Mouse (Mus musculus) liver, embryonic 14.5 days (tissue): ENCODE results near the gene Prkcq.

Experiments
- CTCF ChIP-seq: IDR thresholded peaks from 2 replicates; pipeline ENCODE4 v1.5.1; 2016; ENCODE audit warnings: antibody characterized with exemption, low read depth, control low read depth
- EP300 ChIP-seq: IDR thresholded peaks from 2 replicates; pipeline ENCODE4 v1.6.1; 2016; ENCODE audit warnings: antibody characterized with exemption, low read depth

DNA sequence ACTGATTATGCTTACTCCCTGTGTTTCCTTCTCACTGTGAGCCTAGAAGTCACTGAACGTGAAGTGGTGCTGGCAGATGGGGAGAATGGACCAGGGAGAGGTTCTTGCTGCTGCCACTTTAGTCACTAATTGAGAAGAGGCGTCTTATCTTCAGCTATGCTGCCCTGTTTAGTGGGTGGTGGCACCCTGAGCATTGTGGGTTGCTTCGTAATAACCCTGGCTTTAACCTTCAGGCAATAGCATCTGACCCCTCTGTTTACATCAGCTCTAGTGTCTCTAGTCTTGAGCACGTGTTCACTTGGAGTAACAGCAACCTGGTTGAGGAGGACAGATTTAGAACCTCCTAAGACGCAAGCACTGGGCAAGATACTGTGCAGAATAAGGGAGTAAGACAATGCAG, 44.9 kb downstream of the Prkcq start:
- TF ChIP-seq CTCF (no peak), EP300 (no peak)
